ENCODE assay signal across 11 mouse cellular contexts in genomic region chr19:9047207-9047945, GRCm38 (mm10). TPM values are rescaled to one million over a fixed set of nuclear protein-coding genes. Genes with fewer than 3 reads are reported as not detected.
DNase-seq lines count a peak whose midpoint lies in the region; ATAC-seq and TF ChIP-seq lines count a peak whose summit lies in the region.
"Had no signal": no experiment of that assay in that cellular context is flagged by ENCODE, and none has a peak within 500 bp of the region (broad histone marks: within the 10 kb centered on the region; RNA-seq: fewer than 3 reads in every experiment).

No protein-coding gene starts in this region.

- no peak for ATAC-seq in kidney, embryonic 16.5 days (ENCODE audit: low FRiP score, low TSS enrichment)
- no peak for ATAC-seq in frontal cortex, adult (ENCODE audit: low TSS enrichment)

- no peak for TF ChIP-seq POLR2A in kidney, adult 2 months (IDR thresholded peaks at IDR 0.05; ENCODE audit: low read depth, low read length)

- peak overlapping the region; percentile 47 for H3K27ac ChIP-seq in kidney, adult 2 months (ENCODE audit: insufficient read depth, low read depth, low read length)
- H3K27ac ChIP-seq in kidney, embryonic 16.5 days (ENCODE audit: low read length) = no peak overlapping the region
- peak overlapping the region; percentile 44; the same call in 1 of the 2 replicates for H3K27ac ChIP-seq in embryonic facial prominence, embryonic 10.5 days (replicated peaks)
- H3K27ac ChIP-seq: midbrain, embryonic 12.5 days had no signal

- peaks cover 11% of the 10 kb centered on the region; the same call in 1 of the 2 replicates for H3K4me1 ChIP-seq in kidney, adult 2 months (ENCODE audit: control insufficient read depth, insufficient read depth, low read length)
- peaks cover 4% of the 10 kb centered on the region; the same call in 1 of the 2 replicates for H3K4me1 ChIP-seq in kidney, embryonic 16.5 days (ENCODE audit: insufficient read depth, low read length)
- peaks cover 14% of the 10 kb centered on the region for H3K4me1 ChIP-seq in embryonic facial prominence, embryonic 10.5 days
- H3K4me1 ChIP-seq: midbrain, embryonic 12.5 days had no signal

- H3K4me2 ChIP-seq in kidney, embryonic 16.5 days (replicated peaks; ENCODE audit: low read depth, low read length) = no peak overlapping the region
- H3K4me2 ChIP-seq: midbrain, embryonic 12.5 days had no signal

- no peak for TF ChIP-seq CTCF in kidney, adult 2 months (conservative IDR thresholded peaks at IDR 0.05; ENCODE audit: insufficient read depth, insufficient read length, low read depth, low read length)

- H3K27me3 ChIP-seq in kidney, adult 2 months (replicated peaks; ENCODE audit: control insufficient read depth, insufficient read depth, low read length) = no peaks in the 10 kb centered on the region
- H3K27me3 ChIP-seq in kidney, embryonic 16.5 days (ENCODE audit: insufficient read depth, low read length) = no peaks in the 10 kb centered on the region
- no peaks in the 10 kb centered on the region for H3K27me3 ChIP-seq in embryonic facial prominence, embryonic 10.5 days (replicated peaks; ENCODE audit: low read depth, poor library complexity, severe bottlenecking)
- H3K27me3 ChIP-seq: midbrain, embryonic 12.5 days had no signal

- peak; percentile 41 for DNase-seq in kidney, adult 2 months
- DNase-seq in R1 (ENCODE audit: low read depth, low spot score) = peak; percentile 71
- DNase-seq in embryonic facial prominence, embryonic 10.5 days (ENCODE audit: low spot score) = peak; percentile 43
- DNase-seq in lung, postnatal 25 days (ENCODE audit: low spot score) = peak; percentile 50
- no peak for DNase-seq in cerebellum, postnatal 36 days
- DNase-seq: cerebellum, postnatal 25 days had no signal

- H3K9me3 ChIP-seq in kidney, embryonic 16.5 days (ENCODE audit: low read length) = no peaks in the 10 kb centered on the region
- H3K9me3 ChIP-seq in embryonic facial prominence, embryonic 10.5 days = no peaks in the 10 kb centered on the region
- H3K9me3 ChIP-seq: midbrain, embryonic 12.5 days had no signal

- H3K9ac ChIP-seq in kidney, embryonic 16.5 days (replicated peaks; ENCODE audit: low read length) = no peak overlapping the region
- H3K9ac ChIP-seq: midbrain, embryonic 12.5 days had no signal

- 55% methylated on average over 7 of the region's 7 CpGs for WGBS in kidney, adult 2 months
- 71% methylated on average over 7 of the region's 7 CpGs for WGBS in kidney, embryonic 16.5 days
- WGBS in embryonic facial prominence, embryonic 10.5 days = 56% methylated on average over 7 of the region's 7 CpGs

- H3K36me3 ChIP-seq in kidney, adult 2 months (ENCODE audit: control insufficient read depth, insufficient read depth, low read length) = no peaks in the 10 kb centered on the region
- H3K36me3 ChIP-seq in kidney, embryonic 16.5 days (ENCODE audit: insufficient read depth, low read length) = no peaks in the 10 kb centered on the region
- no peaks in the 10 kb centered on the region for H3K36me3 ChIP-seq in embryonic facial prominence, embryonic 10.5 days (replicated peaks)
- H3K36me3 ChIP-seq: midbrain, embryonic 12.5 days had no signal

- H3K4me3 ChIP-seq in kidney, adult 2 months (ENCODE audit: insufficient read depth, low read depth, low read length) = no peak overlapping the region
- no peak overlapping the region for H3K4me3 ChIP-seq in kidney, embryonic 16.5 days (ENCODE audit: low read length)
- no peak overlapping the region for H3K4me3 ChIP-seq in embryonic facial prominence, embryonic 10.5 days
- H3K4me3 ChIP-seq: midbrain, embryonic 12.5 days had no signal

RNA-seq across cellular contexts. Expression of gene Scgb1a1, which starts 40.4 kb away (rescaled TPM):
- polyA plus RNA-seq in kidney, adult 2 months (2012; rRNA removed) = 0.22 TPM in 1 of 2 replicates, not detected in the other
- 0.76 TPM in 1 of 2 replicates, not detected in the other for polyA plus RNA-seq in kidney, embryonic 16.5 days (2015; fragmentation: Nextera tagmentation; extraction: Ambion mirVana)
- not detected in 2 replicates for polyA plus RNA-seq in embryonic facial prominence, embryonic 10.5 days (2016; fragmentation: Nextera tagmentation; extraction: Ambion mirVana)
- polyA plus RNA-seq: limb, embryonic 11.5 days; midbrain, embryonic 12.5 days; neural tube, embryonic 11.5 days had no signal

RNA-seq across cellular contexts. Expression of gene Ahnak, which starts 58.3 kb away (rescaled TPM):
- polyA plus RNA-seq in kidney, adult 2 months (2012; rRNA removed) = 11.9 TPM in 2 replicates
- polyA plus RNA-seq in kidney, embryonic 16.5 days (2015; fragmentation: Nextera tagmentation; extraction: Ambion mirVana) = 14.0 and 14.4 TPM in 2 replicates
- polyA plus RNA-seq in embryonic facial prominence, embryonic 10.5 days (2016; fragmentation: Nextera tagmentation; extraction: Ambion mirVana) = 9.3 and 10.0 TPM in 2 replicates

Comparison
In these comparisons a context has a peak if more than half of its experiments do, and no peak if none do; other contexts are left out.
1. DNase-seq: peak in kidney, adult 2 months (single experiment), R1 (single experiment), embryonic facial prominence, embryonic 10.5 days (single experiment) and lung, postnatal 25 days (single experiment); none in cerebellum, postnatal 36 days (0 of 2).